Mouse (Mus musculus): ENCODE data around the gene Sec31a. TPM values are rescaled to one million over a fixed set of nuclear protein-coding genes. Genes with fewer than 3 reads are reported as not detected.

Sec31a gene
- total RNA-seq, 4 experiments from 2014 or later = 160 to 183 (median 173) TPM

- DNase-seq = no peak
Measured at GRCm38 (mm10) chr5:100349287-100350215, 66.5 kb downstream of the Sec31a start.

DNA sequence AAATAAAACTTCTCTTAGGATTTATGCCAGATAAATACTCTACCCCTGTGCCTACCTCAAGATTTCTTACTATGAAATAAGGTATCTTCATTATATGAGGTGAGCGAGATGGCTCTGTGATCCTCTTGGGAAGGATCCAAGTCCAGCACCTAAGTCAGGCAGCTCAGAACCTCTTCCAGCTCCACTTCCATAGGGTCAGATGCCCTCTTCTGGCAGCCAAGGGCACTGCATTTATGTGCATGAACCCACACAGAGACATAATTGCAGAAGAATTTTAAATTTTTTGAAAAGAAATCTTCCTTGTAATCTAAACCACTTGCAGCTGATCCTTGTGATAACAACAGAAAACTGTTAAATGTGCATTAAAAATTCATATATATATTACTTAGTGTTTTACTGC, 70.9 kb downstream of the Sec31a start:
- DNase-seq = no peak

DNA sequence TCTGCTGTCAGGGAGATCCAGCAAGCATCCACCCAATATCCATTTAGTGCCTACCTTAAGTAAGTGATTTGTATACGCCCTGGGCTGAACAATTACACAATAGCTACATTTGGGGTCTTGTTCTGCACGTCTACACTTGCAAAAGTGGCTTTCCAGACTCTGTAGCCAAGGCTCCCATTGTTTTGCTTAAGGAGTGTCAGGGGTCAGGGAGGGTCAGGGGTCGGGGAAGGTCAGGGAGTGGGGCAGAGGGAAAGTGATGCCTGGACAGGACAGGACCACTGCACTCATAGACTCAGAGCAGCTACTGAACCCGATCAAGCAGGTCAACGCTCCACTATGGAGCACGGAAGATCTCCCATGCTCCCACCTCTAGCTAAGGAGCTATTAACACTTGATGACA, 72.9 kb downstream of the Sec31a start:
- DNase-seq = no peak

DNA sequence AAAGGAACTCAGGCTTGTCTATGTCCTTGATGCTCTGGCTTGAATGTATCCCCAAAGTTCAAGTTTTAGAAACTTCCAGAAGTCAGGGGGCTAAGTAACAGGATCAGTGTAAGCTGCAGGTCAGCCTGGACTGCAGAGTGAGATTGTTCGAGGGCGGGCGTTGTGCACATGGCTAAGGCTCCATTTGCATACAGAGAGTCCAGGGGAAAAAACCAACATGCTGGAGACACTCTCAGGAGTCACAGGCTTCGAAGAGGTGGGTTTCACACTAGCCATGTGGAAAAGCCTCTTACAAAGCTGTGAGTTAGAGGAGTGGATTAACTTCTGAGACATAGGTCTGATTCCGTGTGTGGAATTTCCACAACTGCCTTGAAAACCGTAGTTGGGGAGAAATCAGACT, 73.6 kb downstream of the Sec31a start:
- no peak for DNase-seq

DNA sequence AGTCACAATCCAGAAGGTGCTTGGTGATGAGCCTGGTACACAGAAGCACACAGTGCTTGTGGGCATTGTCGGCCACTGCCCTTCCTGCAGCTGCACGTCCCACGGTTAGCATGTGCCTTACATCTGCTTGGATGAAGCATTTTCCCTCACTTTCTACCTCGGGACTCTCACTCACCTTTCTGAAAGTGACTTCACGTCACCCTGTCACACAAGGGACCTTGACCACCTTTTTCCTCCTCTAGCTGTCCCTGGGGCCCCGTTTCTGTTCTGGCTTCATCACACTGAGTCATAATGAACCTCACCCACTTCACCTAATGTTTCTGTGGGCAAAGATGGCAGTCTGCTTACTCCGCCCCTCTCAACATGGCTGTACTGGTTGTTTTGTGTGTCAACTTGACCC, 75.0 kb downstream of the Sec31a start:
- DNase-seq = no peak

GRCm38 (mm10) chr5:100337852-100338251, 78.2 kb downstream of the Sec31a start:
- no peak for DNase-seq

GRCm38 (mm10) chr5:100336876-100337275, 79.2 kb downstream of the Sec31a start:
- DNase-seq = no peak

GRCm38 (mm10) chr5:100335581-100336080, 80.4 kb downstream of the Sec31a start:
- no peak for DNase-seq

DNA sequence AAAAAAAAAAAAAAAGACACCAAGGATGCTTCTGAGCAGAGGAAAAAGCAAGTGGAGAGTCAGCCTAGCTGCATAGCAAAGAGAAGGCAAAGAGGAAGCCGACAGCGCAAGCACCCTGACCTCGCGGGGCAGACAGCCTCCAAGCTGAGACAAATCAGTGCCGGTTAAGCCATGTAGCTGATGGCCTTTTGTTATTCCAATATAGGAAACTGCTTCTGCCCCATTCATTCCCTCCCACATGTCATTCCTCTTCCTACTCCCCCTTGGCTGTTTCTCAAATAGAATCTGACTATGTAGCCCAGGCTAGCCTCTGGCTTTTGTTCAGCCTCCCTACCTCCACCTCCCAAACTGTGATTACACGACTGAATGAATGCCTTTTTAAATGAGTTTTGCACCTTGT, 81.3 kb downstream of the Sec31a start:
- DNase-seq = no peak

DNA sequence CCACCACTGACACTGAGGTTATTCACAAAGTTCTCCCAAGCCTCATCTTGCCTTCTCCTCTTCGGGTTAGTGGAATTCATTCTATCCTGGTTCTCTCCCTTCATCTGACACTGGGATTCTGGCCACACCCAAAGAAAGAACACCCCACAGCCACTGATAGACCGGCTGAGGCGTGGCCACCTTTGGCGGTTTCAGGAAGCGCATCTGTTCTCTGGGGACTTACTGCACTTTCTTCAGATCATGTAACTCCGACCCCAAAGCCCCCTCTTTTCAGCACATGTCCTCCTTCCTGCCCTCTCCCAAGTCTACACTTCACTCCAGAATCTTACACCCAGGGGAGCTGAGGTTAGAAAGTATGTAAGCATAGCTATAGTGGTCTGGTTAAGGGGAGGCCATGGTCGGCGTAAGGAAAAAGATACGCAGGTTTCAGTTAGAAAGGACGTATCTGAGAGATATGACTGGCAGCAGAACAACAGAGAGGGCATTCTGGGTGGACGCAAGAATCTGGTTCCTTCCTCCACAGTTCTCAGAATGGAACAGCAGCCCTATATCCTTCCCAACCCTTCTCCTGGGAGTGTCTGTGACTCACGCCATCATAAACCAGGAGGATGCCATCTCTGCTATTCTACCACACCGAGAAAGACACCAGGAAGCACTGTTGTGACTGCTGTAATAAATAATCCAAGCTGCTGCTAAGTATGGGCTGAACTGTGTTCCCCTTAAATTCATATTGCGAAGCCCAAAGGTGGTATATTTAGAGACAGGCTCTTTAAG, 82.2 kb downstream of the Sec31a start:
- no peak for DNase-seq

- DNase-seq = no peak
Measured at GRCm38 (mm10) chr5:100332300-100333004, 83.6 kb downstream of the Sec31a start.

- no peak for DNase-seq
Measured at GRCm38 (mm10) chr5:100331636-100332035, 84.4 kb downstream of the Sec31a start.

DNA sequence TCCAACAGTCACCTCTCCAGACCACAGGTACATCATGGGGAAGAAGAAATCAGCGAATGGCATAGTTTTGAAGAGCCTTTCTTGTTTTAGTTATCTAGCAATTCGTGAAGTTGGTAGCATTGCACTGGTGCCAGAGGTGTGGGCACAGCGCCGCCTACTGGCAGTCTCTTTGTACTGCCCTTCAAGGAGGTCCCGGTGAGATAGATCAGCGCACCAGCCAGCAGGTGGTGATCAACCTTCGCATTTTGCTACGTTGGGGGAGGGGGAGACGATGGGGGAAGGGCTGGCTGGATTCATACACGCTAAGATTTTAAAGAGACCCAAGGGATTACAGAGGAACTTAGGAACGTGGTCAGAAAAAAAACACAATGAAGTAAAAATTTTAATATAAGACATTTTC, 94.0 kb downstream of the Sec31a start:
- DNase-seq = peak; percentile 50

DNA sequence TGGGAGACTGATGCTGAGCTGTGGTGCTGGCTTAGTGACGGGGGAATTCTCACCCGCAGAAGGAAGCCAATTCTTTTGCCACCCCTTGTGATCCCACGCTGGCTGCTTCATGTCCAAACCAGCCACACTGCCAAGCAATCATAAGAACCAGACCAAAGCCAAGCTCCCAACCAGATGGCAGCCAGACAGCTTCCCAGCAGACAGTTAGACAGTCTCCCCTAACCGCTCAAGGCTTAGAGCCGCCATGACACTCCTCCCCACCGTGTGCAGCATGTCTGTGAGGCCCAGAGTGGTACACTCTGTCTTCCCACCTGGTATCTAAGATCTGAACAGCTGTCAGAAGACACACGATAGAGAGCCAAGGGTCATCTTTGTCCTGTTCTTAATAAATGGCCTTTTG, 98.2 kb downstream of the Sec31a start:
- DNase-seq = no peak

DNA sequence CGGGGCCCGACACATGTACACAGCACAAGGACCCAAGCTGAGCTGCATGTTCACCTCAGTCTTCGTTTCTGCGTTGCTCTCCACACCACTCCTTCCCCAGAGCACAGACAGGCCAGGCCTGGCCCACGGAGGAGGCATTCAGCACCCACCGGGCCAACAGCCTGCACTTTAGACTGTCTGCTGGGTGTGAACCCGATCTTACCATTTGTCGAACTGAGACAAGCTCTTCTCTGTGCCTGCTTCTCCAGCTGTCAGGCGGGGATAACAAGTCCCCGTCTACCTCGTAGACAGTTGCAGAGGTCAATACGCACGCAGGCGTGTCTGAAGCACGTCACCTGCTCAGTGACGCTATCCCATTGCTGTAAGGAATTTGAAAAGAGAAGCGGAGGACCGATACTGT, 99.0 kb downstream of the Sec31a start:
- no peak for DNase-seq

GRCm38 (mm10) chr5:100315646-100316045, 100.4 kb downstream of the Sec31a start:
- DNase-seq = no peak

DNA sequence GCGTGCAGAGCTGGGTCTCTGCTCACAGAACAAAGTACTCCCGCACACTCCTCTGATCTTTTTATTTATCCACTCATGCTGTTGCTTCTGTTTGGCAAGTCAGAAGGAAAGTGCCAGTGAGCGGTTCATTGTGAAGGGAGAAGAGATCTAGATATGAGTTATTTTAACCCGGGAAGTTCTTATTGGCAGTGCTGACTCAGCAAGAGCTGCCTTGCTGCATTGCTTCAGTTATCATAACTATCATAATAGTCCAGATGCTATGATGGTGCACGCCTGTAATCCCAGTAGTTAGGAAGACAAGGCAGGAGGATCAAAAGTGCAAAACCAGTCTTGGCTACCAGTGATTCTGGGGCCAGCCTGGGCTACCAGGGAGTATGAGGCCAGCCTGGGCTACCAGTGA, 103.6 kb downstream of the Sec31a start:
- DNase-seq = no peak

Other genes starting within 250 kb of the Sec31a start
- 10 to 100 TPM in 3 of 4 experiments, 1 to 10 TPM in 1; 9.6 to 14.9 (median 10.3) TPM for gene Lin54, start 84.4 kb upstream of the Sec31a start, total RNA-seq (2022)
- 10 to 100 TPM; 77.6 to 83.4 (median 80.5) TPM for gene Cops4, start 102.1 kb upstream of the Sec31a start, total RNA-seq (2022)
- 10 to 100 TPM in 2 of 4 experiments, 1 to 10 TPM in 2; 7.7 to 12.0 (median 10.2) TPM for gene Plac8, start 156.0 kb upstream of the Sec31a start, total RNA-seq (2022)

Measured in adrenal gland, adult 8-10 months (tissue).